Mouse (Mus musculus): ENCODE results near the gene Serbp1.
A peak's percentile ranks its signal among the peaks of the same experiment; 100 is the strongest.
"Not testable (repeated sequence)": the region's sequence is repeated elsewhere in the genome, so short reads cannot be mapped to it uniquely, and the experiment has no call there.

Serbp1 gene

DNA sequence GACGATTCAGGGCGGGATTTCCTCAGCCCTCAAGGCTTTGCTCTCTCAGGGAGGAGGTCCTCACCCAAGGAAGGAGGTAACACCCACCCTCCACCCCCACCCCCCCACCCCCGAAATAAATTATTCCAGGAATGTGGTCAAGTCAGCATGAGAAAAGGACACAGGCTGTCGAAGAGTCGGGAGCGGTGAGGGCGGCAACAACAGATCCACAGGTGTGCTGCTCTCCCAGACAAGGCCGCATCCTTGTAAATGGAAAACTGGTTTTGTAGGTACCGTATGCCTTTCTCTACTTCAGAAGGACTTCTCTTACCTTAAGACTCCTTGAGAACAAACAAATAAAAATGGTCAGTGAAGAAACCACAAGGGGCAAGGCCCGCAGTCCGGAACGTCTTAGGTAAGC lies at the start of gene Serbp1:
Serbp1 (plus strand) TSS at position 200 of the 400 bp plus-strand sequence.
- no peak for DNase-seq (ENCODE audit: extremely low spot score, low spot score)

GRCm38 (mm10) chr6:67193591-67193990 lies 44.4 kb upstream of the Serbp1 start:
- DNase-seq (ENCODE audit: extremely low spot score, low spot score): no peak

DNA sequence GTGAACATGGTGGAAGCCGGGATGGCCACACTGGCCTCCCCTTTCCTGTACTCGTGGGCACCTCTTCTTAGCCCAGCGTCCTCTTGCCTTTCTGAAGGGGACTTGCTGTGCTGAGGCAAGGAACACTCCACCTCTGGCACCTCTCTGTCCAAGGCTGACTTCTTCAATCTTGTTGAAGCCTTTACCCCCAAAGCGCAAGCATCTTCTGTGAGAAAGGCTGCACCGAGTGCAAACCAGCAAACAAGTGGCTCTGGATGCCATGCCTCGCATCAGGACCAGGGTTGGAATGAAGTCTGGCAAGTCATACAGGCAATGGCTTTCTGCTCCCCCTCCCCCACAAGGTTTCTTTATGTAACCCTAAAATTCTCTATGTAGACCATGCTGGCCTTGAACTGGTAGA lies 43.4 kb upstream of the Serbp1 start:
- DNase-seq (ENCODE audit: extremely low spot score, low spot score): no peak

GRCm38 (mm10) chr6:67195148-67195611 lies 42.8 kb upstream of the Serbp1 start:
- DNase-seq (ENCODE audit: extremely low spot score, low spot score): peak; percentile 36

DNA sequence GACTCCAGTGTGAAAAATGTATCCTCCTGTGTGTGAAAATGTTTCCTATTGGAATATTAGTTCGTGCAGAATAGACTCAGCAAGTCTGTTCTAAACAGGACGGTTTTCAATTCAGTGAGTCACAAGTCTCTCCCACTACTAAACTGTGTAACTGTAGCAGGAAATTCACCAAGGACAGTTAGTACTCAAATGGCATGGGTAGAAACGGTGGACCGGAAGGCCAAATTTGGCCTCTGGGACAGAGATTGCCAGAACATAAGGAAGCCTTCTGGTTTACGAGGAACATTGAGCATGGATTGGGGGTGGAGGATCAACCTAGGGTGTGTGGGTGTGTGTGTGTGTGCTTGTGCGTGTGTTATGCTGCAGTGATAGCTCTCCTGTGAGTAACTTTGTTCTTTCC lies 41.2 kb upstream of the Serbp1 start:
- DNase-seq (ENCODE audit: extremely low spot score, low spot score): no peak

DNA sequence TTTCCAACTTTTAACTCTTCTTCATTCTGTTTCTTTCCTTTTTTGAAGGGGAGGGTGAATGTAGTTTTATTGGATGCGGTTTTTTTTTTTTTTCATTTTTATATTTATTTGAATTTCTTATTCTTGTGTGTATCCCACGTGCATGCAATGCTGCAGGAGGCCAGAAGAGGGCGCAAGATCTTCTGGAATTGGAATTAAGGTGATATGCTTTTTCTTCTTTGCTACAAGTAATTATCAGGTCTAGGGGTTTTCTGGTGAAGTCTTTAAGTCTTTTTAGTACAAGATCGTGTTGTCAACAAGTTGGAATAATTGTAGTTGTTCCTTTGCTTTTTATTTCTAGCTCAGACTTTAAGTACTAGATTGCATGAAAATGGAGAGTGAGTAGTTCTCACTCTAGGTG lies 39.9 kb upstream of the Serbp1 start:
- peak; percentile 23 for DNase-seq (ENCODE audit: extremely low spot score, low spot score)

- DNase-seq (ENCODE audit: extremely low spot score, low spot score): no peak
These were observed 37.2 kb upstream of the Serbp1 start for GRCm38 (mm10) chr6:67200715-67201322.

DNA sequence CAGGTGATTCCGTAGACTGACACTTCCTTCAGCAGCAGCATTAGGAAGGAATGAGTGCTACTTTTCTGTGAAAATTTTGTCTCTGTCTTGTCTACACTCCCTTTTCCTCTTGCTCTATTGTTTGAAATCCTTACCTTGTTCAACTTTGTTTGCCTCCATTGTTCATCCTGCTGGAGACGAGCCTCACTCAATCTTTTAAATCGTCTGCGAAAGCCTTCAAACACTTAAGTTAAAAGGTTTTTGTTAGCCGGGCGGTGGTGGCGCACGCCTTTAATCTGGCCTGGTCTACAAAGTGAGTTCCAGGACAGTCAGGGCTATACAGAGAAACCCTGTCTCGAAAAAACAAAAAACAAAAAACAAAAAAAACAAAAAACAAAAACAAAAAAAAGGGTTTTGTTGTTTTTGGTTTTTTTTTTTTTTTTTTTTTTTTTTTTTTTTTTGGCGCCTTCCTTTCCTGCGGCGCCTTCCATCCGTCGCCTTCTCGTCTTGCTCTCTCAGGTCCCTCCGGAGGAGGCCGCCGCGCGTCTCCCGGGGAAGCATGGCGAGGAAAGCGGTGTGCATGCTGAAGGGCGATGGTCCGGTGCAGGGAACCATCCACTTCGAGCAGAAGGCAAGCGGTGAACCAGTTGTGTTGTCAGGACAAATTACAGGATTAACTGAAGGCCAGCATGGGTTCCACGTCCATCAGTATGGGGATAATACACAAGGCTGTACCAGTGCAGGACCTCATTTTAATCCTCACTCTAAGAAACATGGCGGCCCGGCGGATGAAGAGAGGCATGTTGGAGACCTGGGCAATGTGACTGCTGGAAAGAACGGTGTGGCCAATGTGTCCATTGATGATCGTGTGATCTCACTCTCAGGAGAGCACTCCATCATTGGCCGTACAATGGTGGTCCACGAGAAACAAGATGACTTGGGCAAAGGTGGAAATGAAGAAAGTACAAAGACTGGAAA lies 32.6 kb upstream of the Serbp1 start:
- DNase-seq (ENCODE audit: extremely low spot score, low spot score): no peak

DNA sequence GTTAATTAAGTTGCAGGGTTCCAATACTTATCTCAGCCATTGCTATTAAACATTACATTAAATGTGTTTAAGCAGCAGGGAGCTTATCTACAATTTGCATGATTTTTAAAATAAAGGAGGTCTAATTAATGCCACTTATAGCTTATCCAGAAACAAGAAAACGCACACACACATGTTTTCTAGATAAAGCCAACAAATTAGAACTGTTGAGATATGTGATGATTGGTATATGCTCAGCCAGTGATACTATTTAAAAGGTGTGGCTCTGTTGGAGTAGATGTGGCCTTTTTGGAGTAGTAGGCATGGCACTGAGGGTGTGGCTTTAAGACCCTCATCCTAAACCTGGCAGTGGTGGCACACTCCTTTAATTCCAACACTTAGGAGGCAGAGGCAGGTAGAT lies 25.6 kb upstream of the Serbp1 start:
- no peak for DNase-seq (ENCODE audit: extremely low spot score, low spot score)

- no peak for DNase-seq (ENCODE audit: extremely low spot score, low spot score)
These were observed 24.4 kb upstream of the Serbp1 start for GRCm38 (mm10) chr6:67213429-67214098.

GRCm38 (mm10) chr6:67217402-67217801 lies 20.6 kb upstream of the Serbp1 start:
- DNase-seq (ENCODE audit: extremely low spot score, low spot score): no peak

GRCm38 (mm10) chr6:67217846-67218245 lies 20.1 kb upstream of the Serbp1 start:
- no peak for DNase-seq (ENCODE audit: extremely low spot score, low spot score)

DNA sequence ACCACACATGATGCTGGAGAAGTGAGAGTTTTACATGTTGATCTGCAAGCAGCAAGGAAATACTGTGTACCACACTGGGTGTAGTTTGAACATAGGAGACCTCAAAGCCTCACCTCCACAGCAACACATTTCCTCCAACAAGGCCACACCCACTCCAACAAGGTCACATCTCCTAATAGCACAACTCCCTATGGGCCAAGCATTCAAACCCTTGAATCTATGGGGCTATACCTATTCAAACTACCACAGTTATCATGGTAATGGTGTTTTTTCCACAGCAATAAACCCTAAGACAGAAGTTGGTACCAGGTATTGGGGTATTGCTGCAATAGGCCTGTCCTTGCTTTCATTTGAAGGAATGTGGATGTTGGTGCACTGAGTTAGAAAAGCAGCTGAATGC lies 19.4 kb upstream of the Serbp1 start:
- DNase-seq (ENCODE audit: extremely low spot score, low spot score): no peak

GRCm38 (mm10) chr6:67219931-67220330 lies 18.0 kb upstream of the Serbp1 start:
- not testable (repeated sequence) for DNase-seq (ENCODE audit: extremely low spot score, low spot score)

DNA sequence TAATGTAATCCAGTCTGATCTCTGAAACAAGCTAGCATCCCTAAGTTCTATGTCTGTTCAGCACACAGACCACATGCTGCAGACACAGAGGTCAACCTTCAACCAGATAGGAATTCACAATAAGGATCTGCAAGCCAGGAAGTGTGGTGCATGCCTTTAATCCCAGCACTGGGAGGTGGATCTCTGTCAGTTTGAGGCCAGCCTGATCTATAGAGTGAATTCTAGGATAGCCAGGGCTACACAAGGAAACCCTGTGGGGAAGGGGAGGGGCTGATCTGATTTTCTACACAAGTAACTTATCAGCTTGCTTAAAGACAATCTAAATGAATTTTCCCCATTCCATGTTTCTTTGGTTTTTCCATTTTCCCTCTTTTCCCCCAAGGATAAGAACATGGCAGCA lies 17.2 kb upstream of the Serbp1 start:
- DNase-seq (ENCODE audit: extremely low spot score, low spot score): no peak

- DNase-seq (ENCODE audit: extremely low spot score, low spot score): no peak
These were observed 14.9 kb upstream of the Serbp1 start for GRCm38 (mm10) chr6:67223082-67223481.

- DNase-seq (ENCODE audit: extremely low spot score, low spot score): no peak
These were observed 14.5 kb upstream of the Serbp1 start for GRCm38 (mm10) chr6:67223499-67223898.

GRCm38 (mm10) chr6:67226286-67226685 lies 11.7 kb upstream of the Serbp1 start:
- no peak for DNase-seq (ENCODE audit: extremely low spot score, low spot score)

- DNase-seq (ENCODE audit: extremely low spot score, low spot score): peak; percentile 28
These were observed 9.4 kb upstream of the Serbp1 start for GRCm38 (mm10) chr6:67228459-67229107.

GRCm38 (mm10) chr6:67229521-67229920 lies 8.5 kb upstream of the Serbp1 start:
- peak; percentile 18 for DNase-seq (ENCODE audit: extremely low spot score, low spot score)

- DNase-seq (ENCODE audit: extremely low spot score, low spot score): no peak
These were observed 8.0 kb upstream of the Serbp1 start for GRCm38 (mm10) chr6:67229922-67230518.

Data from neural tube, embryonic 10.5 days (tissue).